Mouse (Mus musculus): Measurements from ENCODE around the gene Sdr9c7. TPM values are rescaled to one million over a fixed set of nuclear protein-coding genes. Genes with fewer than 3 reads are reported as not detected.
"Not testable (repeated sequence)": the region's sequence is repeated elsewhere in the genome, so short reads cannot be mapped to it uniquely, and the experiment has no call there.

Sdr9c7 gene
- total and polyA plus RNA-seq, 2 experiments from 2014 or later: not detected

DNA sequence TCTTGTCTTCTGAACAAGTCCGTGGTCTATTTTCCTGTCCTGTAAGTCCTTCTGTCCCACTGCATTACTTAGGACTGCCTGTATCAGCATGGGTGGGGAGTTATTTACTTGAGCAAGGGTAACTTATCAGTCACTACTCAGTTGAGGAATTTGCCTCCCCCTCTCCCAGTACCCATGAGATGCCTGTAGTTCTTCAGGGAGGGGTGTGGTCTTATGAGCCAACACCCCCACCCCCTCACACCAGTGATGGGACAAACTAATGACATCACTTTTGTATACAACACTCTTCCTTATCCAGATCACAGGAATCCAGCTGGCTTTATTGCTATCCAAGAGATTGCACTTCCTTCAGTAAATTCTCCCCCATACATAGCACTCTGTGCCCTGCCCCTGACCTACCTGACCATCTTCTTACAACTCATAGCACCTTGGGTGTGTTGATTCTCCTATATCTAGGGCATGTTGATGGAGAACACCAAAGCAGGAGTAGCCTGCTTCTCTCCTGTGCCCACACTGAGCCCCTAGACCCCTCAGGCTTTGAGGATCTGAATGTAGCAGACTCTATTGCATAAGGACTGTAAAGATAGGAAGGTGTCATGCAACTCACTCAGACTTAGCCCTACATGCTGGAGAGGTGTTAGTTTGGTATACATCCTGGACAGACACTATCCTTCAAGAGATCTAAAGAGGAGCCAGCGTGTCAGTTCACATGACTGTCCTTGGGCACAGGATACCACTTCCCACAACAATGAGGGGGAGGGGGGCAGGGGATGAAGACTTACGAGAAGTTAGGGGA, 19.9 kb upstream of the Sdr9c7 start:
- no peaks in the 10 kb centered on the region for H3K36me3 ChIP-seq (ENCODE audit: insufficient read depth)
- H3K4me1 ChIP-seq (ENCODE audit: insufficient read depth): no peaks in the 10 kb centered on the region
- H3K9ac ChIP-seq: no peak overlapping the region
- no peaks in the 10 kb centered on the region for H3K27me3 ChIP-seq (ENCODE audit: insufficient read depth, low read length)
- H3K4me3 ChIP-seq (ENCODE audit: low read depth, low read length): no peak overlapping the region
- no peak overlapping the region for H3K4me2 ChIP-seq (ENCODE audit: low read depth)
- DNase-seq (no peak), ATAC-seq (no peak)
- TF ChIP-seq CTCF (IDR thresholded peaks at IDR 0.05; ENCODE audit: low read depth): no peak
- no peaks in the 10 kb centered on the region for H3K9me3 ChIP-seq (ENCODE audit: low read length)
- no peak overlapping the region for H3K27ac ChIP-seq (ENCODE audit: low read depth, low read length)
- 76% methylated on average over 3 of the region's 3 CpGs for WGBS

DNA sequence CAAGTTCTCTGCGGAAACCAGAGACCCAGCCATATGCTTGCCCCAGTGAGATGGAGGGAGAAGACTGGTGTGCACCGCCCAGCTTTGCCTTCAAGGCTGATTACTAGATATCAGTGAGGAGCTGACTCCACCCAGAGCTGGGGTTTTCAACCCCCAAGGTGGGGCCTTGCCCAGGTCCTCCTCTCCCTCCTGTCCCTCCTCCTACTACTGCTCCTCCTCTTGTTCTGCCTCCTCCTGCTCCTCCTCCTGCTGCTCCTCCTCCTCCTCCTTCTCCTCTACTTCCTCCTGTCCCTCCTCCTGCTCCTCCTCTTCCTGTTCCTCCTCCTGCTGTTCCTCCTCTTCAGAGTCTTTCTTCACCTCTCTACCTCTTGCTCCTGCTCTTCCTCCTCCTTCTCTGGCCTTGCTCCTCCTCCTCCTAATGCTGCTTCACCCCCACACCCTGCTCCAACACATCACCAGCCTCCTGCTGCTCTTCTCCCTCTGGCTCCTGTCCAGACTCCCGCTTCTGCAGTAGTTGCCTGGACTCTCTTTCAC, 19.1 kb upstream of the Sdr9c7 start:
- no peak for ATAC-seq
- no peak for TF ChIP-seq CTCF (IDR thresholded peaks at IDR 0.05; ENCODE audit: low read depth)
- 88% methylated on average over 3 of the region's 3 CpGs for WGBS
- H3K27ac ChIP-seq (ENCODE audit: low read depth, low read length): no peak overlapping the region
- no peak for DNase-seq
- H3K27me3 ChIP-seq (ENCODE audit: insufficient read depth, low read length): no peaks in the 10 kb centered on the region
- no peak overlapping the region for H3K9ac ChIP-seq
- no peaks in the 10 kb centered on the region for H3K4me1 ChIP-seq (ENCODE audit: insufficient read depth)
- H3K4me2 ChIP-seq (ENCODE audit: low read depth): no peak overlapping the region
- H3K36me3 ChIP-seq (ENCODE audit: insufficient read depth): no peaks in the 10 kb centered on the region
- no peak overlapping the region for H3K4me3 ChIP-seq (ENCODE audit: low read depth, low read length)
- no peaks in the 10 kb centered on the region for H3K9me3 ChIP-seq (ENCODE audit: low read length)

DNA sequence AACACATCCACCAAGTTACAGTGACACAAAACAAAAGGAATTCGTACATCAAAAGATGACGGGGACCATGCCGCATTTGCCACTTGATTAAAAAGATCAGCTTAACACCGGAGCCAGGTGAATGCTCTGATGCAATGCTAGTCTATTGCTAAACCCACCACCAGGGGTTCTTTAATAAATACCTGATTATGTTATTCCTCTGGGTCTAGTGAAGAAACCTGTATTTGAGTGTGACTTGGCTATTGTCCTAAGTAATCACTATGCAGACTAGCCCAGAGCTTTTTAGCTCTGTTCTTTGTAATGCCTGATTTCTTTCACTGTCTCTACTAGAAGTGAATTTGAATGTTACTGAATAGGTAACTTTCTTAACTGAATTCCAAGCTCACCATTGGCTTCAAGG, 17.3 kb upstream of the Sdr9c7 start:
- Histone ChIP-seq H3K27me3 (ENCODE audit: insufficient read depth, low read length) (no peaks in the 10 kb centered on the region), H3K9ac (no peak overlapping the region)

DNA sequence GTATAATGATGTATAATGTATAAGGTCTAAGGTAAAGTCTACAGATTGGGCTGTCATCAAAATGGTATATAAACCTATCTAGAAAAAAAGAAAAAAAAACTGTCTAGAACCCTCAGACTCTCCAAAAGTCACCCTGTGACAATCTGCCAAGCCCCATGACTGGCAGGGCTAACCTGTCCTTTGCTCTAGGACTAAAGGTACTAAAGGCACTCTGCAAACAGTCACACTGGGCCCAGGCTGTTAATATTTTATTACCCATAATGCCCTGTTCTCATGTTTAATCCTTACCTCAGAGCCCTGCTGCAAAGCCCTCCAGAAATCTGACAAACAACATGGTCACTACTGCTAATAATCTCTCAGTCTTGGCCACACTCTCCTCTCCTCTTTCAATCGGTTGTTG, 11.8 kb upstream of the Sdr9c7 start:
- no peak for TF ChIP-seq CTCF (IDR thresholded peaks at IDR 0.05; ENCODE audit: low read depth)
- no peaks in the 10 kb centered on the region for H3K4me1 ChIP-seq (ENCODE audit: insufficient read depth)
- no peaks in the 10 kb centered on the region for H3K9me3 ChIP-seq (ENCODE audit: low read length)
- no peak for DNase-seq
- ATAC-seq: no peak
- no peaks in the 10 kb centered on the region for H3K36me3 ChIP-seq (ENCODE audit: insufficient read depth)
- no peak overlapping the region for H3K9ac ChIP-seq
- H3K27me3 ChIP-seq (ENCODE audit: insufficient read depth, low read length): no peaks in the 10 kb centered on the region
- H3K4me3 ChIP-seq (ENCODE audit: low read depth, low read length): no peak overlapping the region
- H3K27ac ChIP-seq (ENCODE audit: low read depth, low read length): no peak overlapping the region
- 90% methylated on average over 1 of the region's 1 CpGs for WGBS
- no peak overlapping the region for H3K4me2 ChIP-seq (ENCODE audit: low read depth)

More for the DNA sequence above, 17.3 kb upstream of the Sdr9c7 start:
- H3K9me3 ChIP-seq (ENCODE audit: low read length): no peaks in the 10 kb centered on the region
- no peak for TF ChIP-seq CTCF (IDR thresholded peaks at IDR 0.05; ENCODE audit: low read depth)
- no peaks in the 10 kb centered on the region for H3K36me3 ChIP-seq (ENCODE audit: insufficient read depth)
- H3K4me1 ChIP-seq (ENCODE audit: insufficient read depth): no peaks in the 10 kb centered on the region
- H3K4me2 ChIP-seq (ENCODE audit: low read depth): no peak overlapping the region
- H3K27ac ChIP-seq (ENCODE audit: low read depth, low read length): no peak overlapping the region
- 80% methylated on average over 4 of the region's 4 CpGs for WGBS
- DNase-seq (no peak), ATAC-seq (no peak)
- no peak overlapping the region for H3K4me3 ChIP-seq (ENCODE audit: low read depth, low read length)

DNA sequence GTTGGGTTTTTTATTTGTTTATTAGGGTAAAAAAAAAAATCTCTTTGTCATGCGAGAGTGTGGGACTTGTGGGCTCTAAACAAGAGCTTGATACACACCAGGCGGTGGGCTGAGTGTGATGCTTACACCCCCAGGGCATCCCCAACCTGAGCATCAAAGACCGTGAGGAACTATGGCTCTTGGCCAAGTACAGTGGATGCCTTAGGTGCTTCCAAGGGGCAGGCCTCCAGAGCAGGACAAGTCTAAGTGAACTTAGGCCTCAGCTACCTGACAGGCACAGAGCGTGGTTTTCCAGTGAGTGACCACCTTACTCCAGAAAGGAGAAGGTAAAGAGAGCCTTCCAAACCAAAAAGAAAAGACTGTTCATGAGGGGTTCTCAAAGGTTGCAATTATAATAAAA, 11.3 kb upstream of the Sdr9c7 start:
- no peak overlapping the region for H3K4me2 ChIP-seq (ENCODE audit: low read depth)
- no peak overlapping the region for H3K4me3 ChIP-seq (ENCODE audit: low read depth, low read length)
- DNase-seq (no peak), ATAC-seq (no peak)
- H3K4me1 ChIP-seq (ENCODE audit: insufficient read depth): no peaks in the 10 kb centered on the region
- no peak overlapping the region for H3K27ac ChIP-seq (ENCODE audit: low read depth, low read length)
- no peaks in the 10 kb centered on the region for H3K27me3 ChIP-seq (ENCODE audit: insufficient read depth, low read length)
- H3K36me3 ChIP-seq (ENCODE audit: insufficient read depth): no peaks in the 10 kb centered on the region
- H3K9me3 ChIP-seq (ENCODE audit: low read length): no peaks in the 10 kb centered on the region
- TF ChIP-seq CTCF (IDR thresholded peaks at IDR 0.05; ENCODE audit: low read depth): no peak
- 73% methylated on average over 4 of the region's 4 CpGs for WGBS
- H3K9ac ChIP-seq: no peak overlapping the region

DNA sequence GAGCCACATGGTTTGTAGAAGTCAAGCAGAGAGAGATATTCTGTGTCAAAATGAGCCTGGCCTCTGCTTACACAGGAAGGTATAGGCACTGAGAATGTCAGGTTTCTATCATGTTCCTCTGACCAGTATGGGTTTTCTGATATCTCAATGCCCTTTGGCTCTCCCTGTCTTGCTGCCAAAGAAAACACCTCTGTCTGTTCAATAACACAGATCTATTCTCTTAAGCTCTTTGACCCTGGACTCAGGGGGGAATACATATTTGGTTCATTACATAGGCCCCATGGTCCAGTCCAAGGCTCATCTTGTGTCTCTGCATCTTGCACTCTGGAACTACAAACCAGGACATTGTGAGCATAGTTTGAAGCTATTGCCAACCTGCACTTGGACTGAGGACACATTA, 9.7 kb upstream of the Sdr9c7 start, which contains the start of gene Rdh7:
Gene Rdh7, minus strand, starts transcription at position 213 of the 400 bp plus-strand sequence.
- no peak for TF ChIP-seq CTCF (IDR thresholded peaks at IDR 0.05; ENCODE audit: low read depth)
- ATAC-seq (no peak), DNase-seq (no peak)
- Histone ChIP-seq H3K4me1 (ENCODE audit: insufficient read depth) (no peaks in the 10 kb centered on the region), H3K4me2 (ENCODE audit: low read depth) (no peak within 1 kb of the TSS), H3K27me3 (ENCODE audit: insufficient read depth, low read length) (no peaks in the 10 kb centered on the region), H3K36me3 (ENCODE audit: insufficient read depth) (no peaks in the 10 kb centered on the region), H3K27ac (ENCODE audit: low read depth, low read length) (no peak within 1 kb of the TSS), H3K9me3 (ENCODE audit: low read length) (no peaks in the 10 kb centered on the region), H3K9ac (no peak within 1 kb of the TSS), H3K4me3 (ENCODE audit: low read depth, low read length) (no peak within 1 kb of the TSS)

DNA sequence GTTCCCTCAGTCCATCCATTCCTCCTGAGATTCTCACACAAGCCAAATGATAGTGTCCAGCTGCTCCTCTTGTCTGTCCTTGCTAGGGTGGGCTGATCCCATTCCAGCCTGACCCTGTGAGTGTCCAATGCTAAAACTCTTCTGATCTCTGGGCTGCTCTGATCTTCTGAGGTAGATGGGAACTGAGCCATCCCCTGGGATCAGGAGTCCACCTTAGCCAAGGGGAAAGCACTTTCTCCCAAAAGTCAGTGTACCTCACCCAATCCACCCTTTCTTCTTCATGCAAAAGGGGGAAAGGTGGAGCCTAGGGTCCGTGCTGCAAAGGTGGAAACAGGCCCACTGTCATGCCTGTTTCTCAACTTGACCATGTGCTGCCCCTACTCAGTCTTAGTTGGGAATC, 6.8 kb upstream of the Sdr9c7 start:
- Histone ChIP-seq H3K9me3 (ENCODE audit: low read length) (no peaks in the 10 kb centered on the region), H3K4me2 (ENCODE audit: low read depth) (no peak overlapping the region), H3K27ac (ENCODE audit: low read depth, low read length) (no peak overlapping the region), H3K36me3 (ENCODE audit: insufficient read depth) (no peaks in the 10 kb centered on the region), H3K27me3 (ENCODE audit: insufficient read depth, low read length) (no peaks in the 10 kb centered on the region), H3K9ac (no peak overlapping the region), H3K4me1 (ENCODE audit: insufficient read depth) (no peaks in the 10 kb centered on the region), H3K4me3 (ENCODE audit: low read depth, low read length) (no peak overlapping the region)
- DNase-seq (no peak), ATAC-seq (no peak)
- 92% methylated on average over 1 of the region's 1 CpGs for WGBS
- no peak for TF ChIP-seq CTCF (IDR thresholded peaks at IDR 0.05; ENCODE audit: low read depth)

DNA sequence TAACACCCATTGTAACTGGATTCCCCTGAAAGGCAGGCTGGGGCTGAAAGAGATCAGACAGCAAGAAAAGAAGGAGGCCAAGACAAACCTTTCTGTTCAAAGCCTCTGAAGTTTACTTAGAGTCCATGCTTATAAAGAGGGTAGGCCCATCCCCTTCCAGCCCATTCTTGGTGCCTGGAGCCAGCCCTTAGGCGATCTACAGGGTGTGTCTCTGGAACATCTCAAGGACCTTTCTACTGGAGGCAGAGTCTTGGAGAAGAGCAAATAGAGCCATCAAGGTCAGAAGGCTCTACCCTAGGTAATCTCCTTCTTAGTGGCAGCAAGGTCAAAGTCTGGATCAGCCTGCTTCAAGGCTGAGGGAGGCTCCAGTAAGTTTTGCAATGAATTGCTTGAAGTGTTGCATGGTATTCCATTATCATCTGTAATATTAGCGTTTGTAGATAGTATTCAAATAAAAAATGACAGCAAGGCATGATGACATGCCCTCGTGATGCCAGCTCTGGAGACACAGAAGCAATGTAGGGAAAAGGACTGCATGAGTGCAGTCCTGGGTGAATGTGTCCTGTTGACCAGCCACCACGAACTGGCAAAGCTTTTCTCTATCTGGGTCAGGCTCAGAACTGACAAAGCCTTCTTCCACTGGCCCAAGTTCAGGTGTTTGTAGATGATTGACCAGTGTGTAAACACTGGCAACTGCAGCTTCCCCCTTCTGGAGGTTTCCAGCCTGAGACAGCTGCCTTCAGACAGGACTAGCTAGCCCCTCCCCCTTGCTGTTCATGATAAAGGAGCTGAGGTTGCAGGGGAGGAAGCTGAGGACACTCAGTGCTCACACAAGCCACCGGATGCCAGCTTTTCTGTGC, 4.9 kb upstream of the Sdr9c7 start:
- not testable (repeated sequence) for H3K4me2 ChIP-seq (ENCODE audit: low read depth); H3K4me1 ChIP-seq (ENCODE audit: insufficient read depth); DNase-seq; H3K27me3 ChIP-seq (ENCODE audit: insufficient read depth, low read length); H3K36me3 ChIP-seq (ENCODE audit: insufficient read depth); ATAC-seq; H3K27ac ChIP-seq (ENCODE audit: low read depth, low read length); H3K9ac ChIP-seq; H3K4me3 ChIP-seq (ENCODE audit: low read depth, low read length); H3K9me3 ChIP-seq (ENCODE audit: low read length)
- WGBS: 67% methylated on average over 5 of the region's 5 CpGs
